Mouse (Mus musculus) brain, embryonic 14.5 days (tissue): ENCODE measurements around the gene Gtse1.

Source experiments
- CTCF ChIP-seq: fragments of 200-500 bp; IDR thresholded peaks from 2 replicates; pipeline ENCODE4 v1.5.1; 2012; ENCODE audit warnings: inconsistent platforms, mild to moderate bottlenecking, moderate library complexity, borderline replicate concordance; ENCODE audit not compliant: insufficient read depth, insufficient read length; ENCODE audit errors: extremely low read depth
- POLR2A ChIP-seq: fragments of 200-500 bp; IDR thresholded peaks from 2 replicates; pipeline ENCODE4 v1.6.1; 2012; ENCODE audit warnings: mild to moderate bottlenecking, inconsistent platforms, borderline replicate concordance; ENCODE audit not compliant: poor library complexity, insufficient read depth, insufficient read length, severe bottlenecking; ENCODE audit errors: extremely low read depth

DNA sequence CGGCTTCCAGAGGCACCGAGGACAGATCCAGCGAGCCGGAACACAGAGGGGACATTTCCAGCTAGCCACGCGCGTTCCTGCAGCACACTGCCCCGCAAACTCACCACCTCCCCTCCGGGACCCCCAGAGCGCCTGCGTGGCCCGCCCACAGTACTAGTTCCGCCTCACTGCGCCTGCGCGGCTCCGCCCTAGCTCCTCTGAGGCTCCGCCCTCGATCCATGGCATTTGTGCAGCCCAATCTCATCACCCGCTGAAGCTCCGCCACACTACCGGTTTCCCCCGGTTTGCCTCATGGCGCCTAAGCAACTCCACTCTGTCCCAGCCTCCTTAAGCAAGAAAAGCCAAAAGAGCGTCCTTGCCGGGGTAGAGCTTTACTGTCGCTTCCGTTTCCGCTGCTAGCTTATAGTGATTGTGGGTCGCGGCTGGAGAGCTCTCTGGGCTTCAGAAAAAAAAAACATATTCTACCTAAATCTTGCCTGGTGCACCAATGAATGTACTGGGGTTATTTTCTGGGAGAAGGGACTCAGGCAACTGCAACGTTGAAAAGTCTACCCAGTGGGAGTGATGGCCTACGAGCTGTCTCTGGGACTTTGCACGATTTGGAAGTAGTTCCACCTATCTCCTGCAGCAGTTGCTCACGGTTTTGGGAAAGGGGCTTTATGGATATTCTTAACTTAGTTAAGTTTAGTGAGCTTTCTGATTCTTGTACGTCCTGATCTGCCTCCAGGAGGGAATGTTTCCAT, 47.8 kb upstream of the Gtse1 start, which contains the start of gene Cdpf1:
- peak; percentile 14; the same call in 1 of the 2 replicates for TF ChIP-seq CTCF
- TF ChIP-seq POLR2A, result peak; percentile 75; the same call in 1 of the 2 replicates
